Mouse (Mus musculus): ENCODE results near the gene Fbxo31. TPM values are rescaled to one million over a fixed set of nuclear protein-coding genes. Genes with fewer than 3 reads are reported as not detected.
A peak's percentile ranks its signal among the peaks of the same experiment; 100 is the strongest.
"Not testable (repeated sequence)": the region's sequence is repeated elsewhere in the genome, so short reads cannot be mapped to it uniquely, and the experiment has no call there.

Gene Fbxo31
- polyA plus RNA-seq, 1 experiment from 2014 or later: 20.3 TPM

DNA sequence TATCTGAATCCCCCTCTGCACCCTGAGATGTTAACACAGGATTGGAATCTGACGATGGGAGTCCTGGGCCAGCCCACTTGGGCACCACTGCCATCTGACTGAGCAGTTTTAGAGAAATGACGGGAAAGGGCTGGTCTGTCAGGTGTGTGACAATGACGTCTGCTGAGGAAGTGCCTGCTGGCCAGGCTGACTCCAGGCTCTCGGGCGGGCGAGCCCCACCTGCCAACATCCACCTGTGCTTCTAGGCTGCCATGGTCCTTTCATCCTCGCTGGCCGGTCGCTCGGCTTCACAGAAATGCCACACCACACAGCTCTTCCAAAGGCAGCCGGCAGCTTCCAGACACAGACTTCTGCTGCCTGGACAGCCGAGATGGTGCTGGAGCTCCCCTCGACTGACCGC, 21.2 kb upstream of the Fbxo31 start:
- Histone ChIP-seq H3K36me3 (peaks cover 88% of the 10 kb centered on the region), H3K9ac (replicated peaks) (no peak overlapping the region), H3K4me2 (replicated peaks) (no peak overlapping the region), H3K27me3 (no peaks in the 10 kb centered on the region), H3K4me1 (no peaks in the 10 kb centered on the region), H3K27ac (replicated peaks) (no peak overlapping the region), H3K4me3 (no peak overlapping the region), H3K9me3 (no peaks in the 10 kb centered on the region)
- WGBS: 93% methylated on average over 14 of the region's 14 CpGs
- no peak for ATAC-seq (ENCODE audit: low FRiP score, low read depth)

DNA sequence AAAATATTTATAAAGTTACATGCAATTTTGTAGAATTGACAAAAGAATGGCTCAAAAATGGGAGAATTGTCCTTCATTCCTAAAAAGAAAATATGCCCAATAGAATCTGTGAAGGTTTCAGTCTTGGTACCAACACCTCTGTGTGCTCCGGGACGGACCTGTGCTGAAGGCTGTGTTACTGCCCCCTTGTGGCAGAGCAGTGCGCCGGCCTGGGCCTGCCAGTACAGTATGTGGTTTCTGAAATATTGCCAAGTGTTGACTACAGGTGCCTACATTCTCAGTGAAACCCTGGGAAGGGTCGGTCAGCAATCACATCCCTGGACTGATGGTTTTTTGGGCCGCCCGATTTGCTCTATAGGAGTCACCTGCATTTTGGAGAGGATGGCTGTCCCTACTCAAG, 20.3 kb upstream of the Fbxo31 start:
- peak; percentile 73; the same call in 1 of the 2 replicates for ATAC-seq (ENCODE audit: low FRiP score, low read depth)

DNA sequence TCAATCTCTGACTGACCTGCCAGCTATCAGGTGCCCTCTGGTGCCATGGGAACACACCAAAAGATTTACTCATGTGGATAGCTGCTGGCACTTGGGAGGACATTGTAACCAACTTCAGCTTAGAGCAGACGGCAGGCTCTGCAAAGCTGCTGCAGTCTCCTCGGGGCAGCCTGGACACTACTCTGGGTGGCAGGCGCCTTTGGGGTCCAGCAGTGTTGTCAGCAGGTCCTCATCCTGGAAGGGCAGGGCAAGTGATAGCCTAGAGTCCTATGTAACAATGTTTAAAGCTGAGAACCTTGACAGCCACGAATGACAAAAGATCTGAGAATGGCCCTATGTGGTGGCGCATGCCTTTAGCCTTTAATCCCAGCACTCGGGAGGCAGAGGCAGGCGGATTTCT, 19.6 kb upstream of the Fbxo31 start:
- H3K27ac ChIP-seq (replicated peaks): no peak overlapping the region
- ATAC-seq (ENCODE audit: low FRiP score, low read depth): no peak
- H3K9ac ChIP-seq (replicated peaks): no peak overlapping the region
- no peak overlapping the region for H3K4me2 ChIP-seq (replicated peaks)
- H3K4me3 ChIP-seq: no peak overlapping the region
- no peaks in the 10 kb centered on the region for H3K27me3 ChIP-seq
- WGBS: 90% methylated on average over 7 of the region's 7 CpGs
- H3K4me1 ChIP-seq: no peaks in the 10 kb centered on the region
- H3K36me3 ChIP-seq: peaks cover 91% of the 10 kb centered on the region
- no peaks in the 10 kb centered on the region for H3K9me3 ChIP-seq

More for the DNA sequence above, 20.3 kb upstream of the Fbxo31 start:
- H3K36me3 ChIP-seq: peaks cover 88% of the 10 kb centered on the region
- no peak overlapping the region for H3K27ac ChIP-seq (replicated peaks)
- H3K4me3 ChIP-seq: no peak overlapping the region
- no peaks in the 10 kb centered on the region for H3K9me3 ChIP-seq
- no peaks in the 10 kb centered on the region for H3K27me3 ChIP-seq
- 42% methylated on average over 7 of the region's 7 CpGs for WGBS
- H3K4me2 ChIP-seq (replicated peaks): no peak overlapping the region
- no peaks in the 10 kb centered on the region for H3K4me1 ChIP-seq
- H3K9ac ChIP-seq (replicated peaks): no peak overlapping the region

DNA sequence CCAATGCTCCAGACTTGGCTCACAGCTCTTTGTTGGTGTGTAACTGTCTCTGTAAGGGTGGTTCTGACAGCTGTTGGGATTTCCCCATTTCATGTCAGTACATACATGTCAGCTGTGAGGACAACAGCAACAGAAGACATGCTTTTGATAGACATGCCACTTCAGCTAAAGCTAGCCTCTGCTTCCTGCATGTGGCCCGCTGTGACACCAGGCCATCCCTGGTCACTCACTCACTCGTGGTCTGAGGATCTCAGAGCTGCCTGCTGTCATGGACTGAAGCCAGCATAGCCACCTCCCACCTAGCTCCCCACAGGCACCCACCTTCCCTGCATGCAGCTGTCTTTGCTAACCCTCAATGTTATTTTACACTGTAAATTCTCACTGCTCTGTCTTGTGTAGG, 18.9 kb upstream of the Fbxo31 start:
- not testable (repeated sequence) for H3K27ac ChIP-seq (replicated peaks); H3K9me3 ChIP-seq; H3K4me3 ChIP-seq; H3K4me2 ChIP-seq (replicated peaks); H3K9ac ChIP-seq (replicated peaks); H3K4me1 ChIP-seq; H3K27me3 ChIP-seq; ATAC-seq (ENCODE audit: low FRiP score, low read depth)
- 83% methylated on average over 2 of the region's 2 CpGs for WGBS
- H3K36me3 ChIP-seq: peaks cover 86% of the 10 kb centered on the region

DNA sequence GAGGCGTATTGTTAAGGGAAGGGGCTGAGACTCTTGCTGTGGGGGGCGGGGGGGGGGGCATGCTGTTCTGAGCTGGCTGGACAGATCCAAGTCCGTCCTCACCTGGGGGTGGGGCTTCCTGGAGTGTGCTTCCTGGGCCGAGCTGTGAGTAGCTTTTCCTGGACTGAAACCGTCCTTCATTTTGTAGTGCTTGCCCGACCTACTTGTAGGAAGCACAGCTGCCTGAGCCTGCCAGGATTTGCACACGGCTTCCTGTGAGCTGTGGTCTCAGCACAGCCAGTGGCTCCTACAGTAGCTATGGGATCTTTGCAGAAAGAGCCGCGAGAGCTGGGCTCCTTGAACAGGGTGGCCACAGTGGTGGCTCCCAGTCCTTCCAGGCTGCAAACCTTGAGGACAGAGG, 15.4 kb upstream of the Fbxo31 start:
- no peak for ATAC-seq (ENCODE audit: low FRiP score, low read depth)
- Histone ChIP-seq H3K4me1 (peaks cover 24% of the 10 kb centered on the region), H3K27me3 (no peaks in the 10 kb centered on the region), H3K27ac (replicated peaks) (no peak overlapping the region), H3K9me3 (no peaks in the 10 kb centered on the region), H3K4me2 (replicated peaks) (no peak overlapping the region), H3K4me3 (no peak overlapping the region), H3K36me3 (peaks cover 52% of the 10 kb centered on the region), H3K9ac (replicated peaks) (no peak overlapping the region)
- WGBS: 81% methylated on average over 9 of the region's 9 CpGs

DNA sequence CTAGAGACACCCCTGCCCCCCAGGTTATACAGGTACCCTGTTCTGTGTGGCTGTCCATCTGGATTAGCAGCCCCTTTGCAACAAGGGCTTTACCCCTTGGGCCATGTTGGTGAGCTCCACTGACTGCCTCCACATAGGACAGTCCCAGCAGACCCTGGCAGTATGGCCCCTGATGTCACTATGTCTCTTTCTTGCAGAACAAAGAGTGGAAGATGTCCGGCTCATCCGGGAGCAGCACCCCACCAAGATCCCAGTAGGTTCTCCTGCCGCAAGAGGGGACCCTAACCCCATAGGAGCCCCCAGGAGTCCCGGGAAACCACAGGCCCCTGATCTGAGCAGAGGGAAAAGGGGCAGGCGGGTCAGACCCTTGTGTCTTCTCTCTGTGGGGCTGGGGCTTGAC, 14.7 kb upstream of the Fbxo31 start:
- Histone ChIP-seq H3K27me3 (no peaks in the 10 kb centered on the region), H3K4me2 (replicated peaks) (no peak overlapping the region), H3K9me3 (no peaks in the 10 kb centered on the region), H3K27ac (replicated peaks) (no peak overlapping the region), H3K9ac (replicated peaks) (no peak overlapping the region), H3K4me3 (no peak overlapping the region), H3K36me3 (peaks cover 48% of the 10 kb centered on the region), H3K4me1 (peaks cover 24% of the 10 kb centered on the region)
- no peak for ATAC-seq (ENCODE audit: low FRiP score, low read depth)
- WGBS: 92% methylated on average over 5 of the region's 5 CpGs

DNA sequence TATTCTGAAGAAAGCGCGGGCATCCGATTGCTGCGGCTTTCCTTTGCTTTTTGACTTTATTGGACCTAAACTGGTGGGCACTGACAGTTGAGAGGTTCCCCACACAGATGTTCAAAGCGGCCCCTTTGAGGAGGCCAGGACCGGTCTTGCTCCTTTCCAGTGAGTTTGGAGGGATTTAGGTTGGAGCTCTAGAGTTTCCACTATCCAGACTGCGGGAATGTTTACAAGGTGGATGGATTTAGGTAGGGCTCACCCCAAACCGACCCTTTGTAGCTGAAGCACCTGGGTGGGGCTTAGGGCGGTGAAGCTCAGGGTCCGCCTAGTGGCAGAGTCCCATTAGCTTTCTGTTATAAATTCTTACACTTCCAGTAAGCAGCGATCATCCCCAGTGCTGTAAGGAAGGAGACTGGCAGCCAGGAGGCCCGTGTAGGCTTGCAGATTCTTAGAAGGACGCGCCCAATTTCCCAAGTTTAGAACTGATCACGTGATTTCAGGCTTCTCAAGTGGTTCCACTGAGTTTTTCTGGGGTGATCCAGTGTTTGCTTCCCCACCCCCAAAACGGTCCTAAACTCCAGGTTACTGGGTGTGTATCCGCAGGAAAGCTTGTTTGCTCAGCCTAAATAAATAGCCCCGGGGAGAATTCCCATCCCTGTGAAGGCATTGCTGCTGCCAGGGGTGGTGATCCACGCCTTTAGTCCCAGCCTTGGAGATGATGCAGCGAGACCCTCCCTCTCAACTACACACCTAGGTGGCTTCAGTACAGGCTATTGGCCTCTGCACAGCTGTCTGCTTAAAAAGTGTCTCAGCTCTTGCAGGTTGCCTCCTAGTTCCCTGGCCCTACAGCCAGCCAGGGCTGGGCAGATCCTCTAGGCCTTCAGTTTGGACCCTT, 12.8 kb upstream of the Fbxo31 start:
- 18% methylated on average over 20 of the region's 20 CpGs for WGBS
- no peaks in the 10 kb centered on the region for H3K9me3 ChIP-seq
- no peak overlapping the region for H3K27ac ChIP-seq (replicated peaks)
- H3K27me3 ChIP-seq: no peaks in the 10 kb centered on the region; the same call in 1 of the 2 replicates
- peak overlapping the region; percentile 88 for H3K4me3 ChIP-seq
- H3K4me1 ChIP-seq: peaks cover 24% of the 10 kb centered on the region
- H3K4me2 ChIP-seq (replicated peaks): peak overlapping the region; percentile 73
- 0 out of 2 replicates have a peak, but pooled peaks have one; percentile 8 for ATAC-seq (ENCODE audit: low FRiP score, low read depth)
- H3K36me3 ChIP-seq: peaks cover 32% of the 10 kb centered on the region
- H3K9ac ChIP-seq (replicated peaks): peak overlapping the region; percentile 88

DNA sequence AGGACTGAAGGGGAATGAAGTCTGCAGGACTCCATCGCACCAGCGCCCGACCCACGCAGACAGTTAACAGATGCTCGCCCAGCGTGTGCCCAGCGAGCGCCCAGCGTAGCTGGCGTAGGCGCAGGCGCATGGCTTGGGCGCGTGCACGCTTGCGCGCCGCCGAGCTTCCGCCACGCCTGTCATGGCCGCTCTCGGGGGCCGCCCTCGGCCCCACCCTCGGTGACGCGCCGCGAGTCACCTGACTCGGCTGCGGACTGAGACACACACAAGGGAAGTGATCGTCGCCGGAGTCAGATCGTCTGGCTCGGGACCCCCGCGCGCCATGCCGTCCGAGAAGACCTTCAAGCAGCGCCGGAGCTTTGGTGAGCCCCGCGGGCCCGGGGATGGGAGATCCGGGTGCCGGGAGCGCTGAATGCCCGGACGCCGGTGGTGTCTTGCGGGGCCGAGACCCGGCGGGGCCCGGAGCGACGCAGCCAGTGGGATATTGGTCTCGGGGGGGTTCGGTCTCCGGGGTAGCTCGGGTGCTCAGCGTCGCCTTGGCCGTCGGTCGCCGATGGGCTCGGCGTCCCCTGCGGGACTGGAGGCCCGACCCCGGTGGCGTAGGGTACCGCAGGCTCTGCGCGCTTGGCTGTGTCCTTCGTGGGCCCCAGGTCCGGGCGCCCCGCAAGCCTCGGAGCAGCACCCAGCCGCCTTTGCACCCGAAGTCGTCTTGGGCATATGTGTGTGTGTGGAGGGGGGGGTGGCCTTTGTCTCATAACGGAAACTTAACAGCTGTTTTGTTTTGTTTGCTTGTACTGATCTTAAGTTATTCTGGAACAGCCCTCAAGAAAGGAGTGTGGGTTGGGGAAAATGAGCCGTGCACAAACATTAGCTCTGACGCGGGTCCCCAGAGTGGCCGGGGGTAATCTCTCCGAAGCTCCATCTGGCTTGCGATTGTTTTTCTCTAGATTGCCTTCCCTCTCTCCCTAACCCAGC, 11.9 kb upstream of the Fbxo31 start, which contains the start of gene Map1lc3b:
Map1lc3b (plus strand) TSS at position 159 of the 975 bp plus-strand sequence.
- Histone ChIP-seq H3K9me3 (no peaks in the 10 kb centered on the region), H3K36me3 (peaks cover 23% of the 10 kb centered on the region), H3K27me3 (no peaks in the 10 kb centered on the region; the same call in 1 of the 2 replicates), H3K4me3 (peak within 1 kb of the TSS; percentile 88), H3K4me1 (peaks cover 24% of the 10 kb centered on the region), H3K27ac (replicated peaks) (peak within 1 kb of the TSS; percentile 67), H3K4me2 (replicated peaks) (peak within 1 kb of the TSS; percentile 73), H3K9ac (replicated peaks) (peak within 1 kb of the TSS; percentile 88)
- WGBS: under 1% methylated on average over 94 of the region's 94 CpGs
- ATAC-seq (ENCODE audit: low FRiP score, low read depth): peak; percentile 85

DNA sequence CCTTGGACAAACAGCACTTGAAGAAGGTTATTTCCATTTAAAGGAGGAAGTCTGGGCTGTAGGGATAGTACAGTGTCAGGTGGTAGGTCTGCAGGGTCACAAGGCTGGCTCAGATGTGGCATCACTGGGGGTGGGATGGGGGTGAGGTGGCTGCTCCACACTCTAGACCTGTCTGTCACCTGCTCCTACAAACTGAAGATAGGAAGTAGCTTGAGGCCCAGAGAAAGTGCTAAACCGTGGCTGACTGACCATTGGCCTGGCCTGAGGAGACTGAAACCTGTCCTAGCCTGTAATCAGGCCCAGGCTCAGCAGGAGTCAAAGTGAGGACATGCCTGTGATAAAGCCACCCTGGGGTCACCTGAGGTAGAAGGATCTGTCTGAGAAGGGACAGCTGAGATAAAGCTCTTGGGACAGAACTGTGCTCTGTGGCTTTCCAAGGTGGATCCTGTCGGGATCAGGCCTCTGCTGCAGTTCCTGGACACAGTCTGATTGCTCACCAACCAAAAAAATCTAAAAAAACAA, 10.7 kb upstream of the Fbxo31 start:
- Histone ChIP-seq H3K9me3 (no peaks in the 10 kb centered on the region), H3K4me2 (replicated peaks) (no peak overlapping the region), H3K9ac (replicated peaks) (no peak overlapping the region), H3K27me3 (no peaks in the 10 kb centered on the region; the same call in 1 of the 2 replicates), H3K27ac (replicated peaks) (no peak overlapping the region; the same call in 1 of the 2 replicates), H3K36me3 (peaks cover 11% of the 10 kb centered on the region), H3K4me1 (peaks cover 24% of the 10 kb centered on the region), H3K4me3 (no peak overlapping the region)
- ATAC-seq (ENCODE audit: low FRiP score, low read depth): no peak
- 39% methylated on average over 2 of the region's 2 CpGs for WGBS

DNA sequence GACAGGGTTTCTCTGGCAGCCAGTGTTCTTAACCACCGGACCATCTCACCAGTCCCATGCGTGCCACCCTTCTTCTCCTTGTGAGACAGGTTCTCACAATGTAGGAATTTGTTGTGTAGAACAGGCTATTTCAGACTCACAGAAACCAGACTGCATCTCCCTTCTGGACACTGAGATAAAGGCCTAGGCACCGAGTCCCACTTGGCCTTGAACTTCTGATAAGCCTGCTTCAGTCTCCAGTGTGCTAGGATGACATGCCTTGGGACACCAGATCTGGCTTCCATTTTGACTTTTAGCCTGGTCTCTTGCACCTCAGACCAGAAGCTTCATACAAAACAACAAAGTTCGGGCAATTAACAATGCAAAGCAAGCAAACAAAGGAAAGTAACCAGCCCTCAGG, 10.1 kb upstream of the Fbxo31 start:
- ATAC-seq (ENCODE audit: low FRiP score, low read depth): no peak
- Histone ChIP-seq H3K27me3 (peaks cover 4% of the 10 kb centered on the region; the same call in 1 of the 2 replicates), H3K4me2 (replicated peaks) (no peak overlapping the region), H3K36me3 (peaks cover 7% of the 10 kb centered on the region), H3K9me3 (no peaks in the 10 kb centered on the region), H3K4me1 (peaks cover 24% of the 10 kb centered on the region), H3K27ac (replicated peaks) (no peak overlapping the region), H3K9ac (replicated peaks) (no peak overlapping the region), H3K4me3 (no peak overlapping the region)
- WGBS: 88% methylated on average over 4 of the region's 4 CpGs

DNA sequence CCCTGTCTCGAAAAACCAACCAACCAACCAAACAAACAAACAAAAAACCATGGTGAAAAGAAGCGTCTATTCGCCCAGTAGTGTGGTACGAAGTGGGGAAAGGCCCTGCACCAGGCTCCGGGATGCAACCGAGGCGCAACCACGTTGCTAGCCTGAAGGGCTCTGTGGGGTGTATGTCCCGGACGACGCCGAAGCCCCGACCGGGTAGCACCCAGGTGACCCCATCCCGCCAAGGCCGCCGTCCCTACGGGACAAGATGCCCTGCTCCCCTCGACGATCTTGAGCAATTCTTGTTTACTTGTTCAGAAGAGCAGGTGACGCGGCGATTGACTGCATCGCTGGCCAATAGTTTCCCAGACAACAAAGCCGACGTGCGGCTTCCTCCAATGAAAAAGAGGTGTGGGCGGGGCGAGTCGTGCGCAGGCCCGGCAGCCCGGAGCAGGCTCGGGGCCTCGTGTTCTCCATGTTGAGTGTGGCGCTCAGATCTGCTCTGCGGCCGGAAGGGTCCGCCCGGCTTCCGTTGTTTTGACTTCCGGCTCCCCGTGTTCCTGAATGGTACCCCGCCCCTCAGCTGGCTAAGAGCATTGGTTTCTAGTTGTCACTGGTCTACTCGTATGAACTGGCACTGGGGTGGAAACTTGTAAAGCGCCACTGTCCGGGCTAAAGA, 6.7 kb upstream of the Fbxo31 start:
- Histone ChIP-seq H3K9ac (replicated peaks) (peak overlapping the region; percentile 43; the same call in 1 of the 2 replicates), H3K4me1 (peaks cover 4% of the 10 kb centered on the region), H3K27me3 (peaks cover 6% of the 10 kb centered on the region; the same call in 1 of the 2 replicates), H3K9me3 (no peaks in the 10 kb centered on the region), H3K4me3 (peak overlapping the region; percentile 47), H3K36me3 (no peaks in the 10 kb centered on the region), H3K27ac (replicated peaks) (no peak overlapping the region), H3K4me2 (replicated peaks) (peak overlapping the region; percentile 56)
- under 1% methylated on average over 47 of the region's 47 CpGs for WGBS
- ATAC-seq (ENCODE audit: low FRiP score, low read depth): peak; percentile 95

Measured in midbrain, embryonic 12.5 days (tissue).